Mouse (Mus musculus) lung, embryonic 16.5 days (tissue): ENCODE measurements at regions not wholly inside any gene's neighbourhood (a gene's known extent, or its start where the extent isn't known, plus 50 kb on each side); places are given as distances from the start of the nearest gene placed in this dataset.
"Not testable (repeated sequence)": the region's sequence is repeated elsewhere in the genome, so short reads cannot be mapped to it uniquely, and the experiment has no call there.

ENCODE experiments used
- ATAC-seq: fragments of 200-750 bp; cut with Nextera tagmentation; 2 replicates; pipeline ENCODE4 v1.8.0; 2017; ENCODE audit warnings: low read depth, mild to moderate bottlenecking, moderate library complexity
- H3K27ac ChIP-seq: fragments of 300-500 bp; sonication (generic); 2 replicates; pipeline ENCODE4 v1.5.1; 2014; ENCODE audit warnings: mild to moderate bottlenecking, control low read depth, low read length
- H3K27me3 ChIP-seq: fragments of 300-500 bp; sonication (generic); 2 replicates; pipeline ENCODE4 v1.6.1; 2014; ENCODE audit warnings: low read depth, low read length, mixed read lengths; ENCODE audit not compliant: control insufficient read depth, insufficient read depth
- H3K36me3 ChIP-seq: fragments of 300-500 bp; sonication (generic); 2 replicates; pipeline ENCODE4 v1.6.1; 2014; ENCODE audit warnings: low read length; ENCODE audit not compliant: control insufficient read depth, insufficient read depth
- H3K4me1 ChIP-seq: fragments of 300-500 bp; sonication (generic); replicated peaks from 2 replicates; pipeline ENCODE4 v1.6.1; 2014; ENCODE audit warnings: low read length, mixed read lengths; ENCODE audit not compliant: control insufficient read depth, insufficient read depth
- H3K4me2 ChIP-seq: fragments of 300-500 bp; sonication (generic); 2 replicates; pipeline ENCODE4 v1.6.1; 2014; ENCODE audit warnings: low read depth, low read length, control low read depth
- H3K4me3 ChIP-seq: fragments of 300-500 bp; sonication (generic); 2 replicates; pipeline ENCODE4 v1.5.1; 2014; ENCODE audit warnings: mild to moderate bottlenecking, low read length, control low read depth
- H3K9ac ChIP-seq: fragments of 300-500 bp; sonication (generic); 2 replicates; pipeline ENCODE4 v1.6.1; 2014; ENCODE audit warnings: low read length, control low read depth
- H3K9me3 ChIP-seq: fragments of 300-500 bp; sonication (generic); 2 replicates; pipeline ENCODE4 v1.6.1; 2016; ENCODE audit warnings: low read length; ENCODE audit not compliant: control insufficient read depth
- WGBS: fragments of 180-500 bp; shearing (Covaris S2); extraction: QIAGEN DNeasy Blood & Tissue Kit; methylation state at CpG from one replicate; pipeline ENCODE4 v1.1.7; 2014; 5-methylcytosine and 5-hydroxymethylcytosine counted together

GRCm38 (mm10) chr17:79550409-79550808 lies 61.3 kb upstream of the Rmdn2 start:
- not testable (repeated sequence) for ATAC-seq, H3K27ac ChIP-seq, H3K27me3 ChIP-seq, H3K36me3 ChIP-seq, H3K4me3 ChIP-seq, H3K9ac ChIP-seq, H3K4me2 ChIP-seq, H3K4me1 ChIP-seq, H3K9me3 ChIP-seq
- WGBS, result 77% methylated on average over 1 of the region's 1 CpGs

GRCm38 (mm10) chr17:79553850-79554249 lies 57.8 kb upstream of the Rmdn2 start:
- Histone ChIP-seq H3K4me3 (no peak overlapping the region), H3K27me3 (no peaks in the 10 kb centered on the region), H3K4me2 (no peak overlapping the region), H3K4me1 (peaks cover 4% of the 10 kb centered on the region), H3K27ac (peak overlapping the region; percentile 56; the same call in 1 of the 2 replicates), H3K36me3 (no peaks in the 10 kb centered on the region), H3K9me3 (no peaks in the 10 kb centered on the region), H3K9ac (no peak overlapping the region)
- 47% methylated on average over 2 of the region's 2 CpGs for WGBS
- ATAC-seq, result peak; percentile 93

GRCm38 (mm10) chr17:79555593-79555992 lies 56.1 kb upstream of the Rmdn2 start:
- ATAC-seq, result no peak
- no peaks in the 10 kb centered on the region for H3K27me3 ChIP-seq
- H3K4me2 ChIP-seq, result no peak overlapping the region
- H3K9ac ChIP-seq, result no peak overlapping the region
- H3K9me3 ChIP-seq, result peaks cover 11% of the 10 kb centered on the region
- H3K36me3 ChIP-seq, result no peaks in the 10 kb centered on the region
- peaks cover 4% of the 10 kb centered on the region for H3K4me1 ChIP-seq
- H3K4me3 ChIP-seq, result no peak overlapping the region
- peak overlapping the region; percentile 21 for H3K27ac ChIP-seq
- WGBS, result 69% methylated on average over 1 of the region's 1 CpGs
